Mouse (Mus musculus) forebrain, embryonic 10.5 days (tissue): ENCODE measurements at regions not wholly inside any gene's neighbourhood (a gene's known extent, or its start where the extent isn't known, plus 50 kb on each side); places are given as distances from the start of the nearest gene placed in this dataset.

Experiments used
- DNase-seq: peaks from one replicate; pipeline ENCODE4 v3.0.0-alpha.2; 2017; ENCODE audit warnings: low spot score; ENCODE audit errors: extremely low spot score
- H3K27ac ChIP-seq: fragments of 300-500 bp; sonication (generic); 2 replicates; pipeline ENCODE4 v1.5.1; 2016; ENCODE audit warnings: mild to moderate bottlenecking
- H3K27me3 ChIP-seq: fragments of 300-500 bp; sonication (generic); 2 replicates; pipeline ENCODE4 v1.6.1; 2016; ENCODE audit warnings: mild to moderate bottlenecking; ENCODE audit not compliant: poor library complexity, severe bottlenecking
- H3K36me3 ChIP-seq: fragments of 300-500 bp; sonication (generic); replicated peaks from 2 replicates; pipeline ENCODE4 v1.6.1; 2016; ENCODE audit warnings: mild to moderate bottlenecking, moderate library complexity
- H3K4me1 ChIP-seq: fragments of 300-500 bp; sonication (generic); 2 replicates; pipeline ENCODE4 v1.6.1; 2016
- H3K4me3 ChIP-seq: fragments of 300-500 bp; sonication (generic); 2 replicates; pipeline ENCODE4 v1.5.1; 2016; ENCODE audit warnings: mild to moderate bottlenecking, moderate library complexity
- H3K9me3 ChIP-seq: fragments of 300-500 bp; sonication (generic); 2 replicates; pipeline ENCODE4 v1.6.1; 2016; ENCODE audit warnings: mild to moderate bottlenecking, moderate library complexity
- WGBS: fragments of 180-500 bp; shearing (Covaris S2); methylation state at CpG from one replicate; pipeline ENCODE4 v1.1.7; 2016; 5-methylcytosine and 5-hydroxymethylcytosine counted together

GRCm38 (mm10) chr3:31444311-31444710 is 134.1 kb upstream of the Slc7a14 start:
- no peaks in the 10 kb centered on the region for H3K27me3 ChIP-seq
- no peak overlapping the region for H3K4me3 ChIP-seq
- no peaks in the 10 kb centered on the region for H3K36me3 ChIP-seq
- no peak for DNase-seq
- no peak overlapping the region for H3K27ac ChIP-seq
- 90% methylated on average over 7 of the region's 7 CpGs for WGBS
- H3K4me1 ChIP-seq = no peaks in the 10 kb centered on the region
- H3K9me3 ChIP-seq = peaks cover 5% of the 10 kb centered on the region; the same call in 1 of the 2 replicates

DNA sequence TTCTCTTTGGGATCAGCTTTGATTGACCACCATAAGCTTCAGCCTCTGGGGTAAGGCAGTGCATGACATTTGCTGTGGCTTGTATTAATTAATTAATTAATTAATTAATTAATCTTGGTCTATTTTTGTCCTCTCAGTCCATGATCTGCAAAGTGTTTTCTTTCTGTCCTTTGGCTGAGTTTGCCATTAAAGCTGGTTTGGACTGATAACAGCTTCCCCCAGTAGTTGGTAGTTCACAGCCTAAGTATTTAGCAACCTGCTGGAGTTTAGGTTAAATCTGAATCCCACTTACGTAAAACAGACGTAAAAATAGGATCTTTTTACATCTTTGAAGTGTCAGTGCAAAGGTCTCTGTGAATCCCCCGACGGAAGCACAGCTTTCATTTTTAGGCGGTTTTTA is 133.7 kb upstream of the Slc7a14 start:
- Histone ChIP-seq H3K36me3 (no peaks in the 10 kb centered on the region), H3K4me3 (no peak overlapping the region), H3K9me3 (peaks cover 5% of the 10 kb centered on the region; the same call in 1 of the 2 replicates), H3K27ac (no peak overlapping the region), H3K27me3 (no peaks in the 10 kb centered on the region), H3K4me1 (no peaks in the 10 kb centered on the region)
- WGBS = 91% methylated on average over 5 of the region's 5 CpGs
- DNase-seq = no peak

DNA sequence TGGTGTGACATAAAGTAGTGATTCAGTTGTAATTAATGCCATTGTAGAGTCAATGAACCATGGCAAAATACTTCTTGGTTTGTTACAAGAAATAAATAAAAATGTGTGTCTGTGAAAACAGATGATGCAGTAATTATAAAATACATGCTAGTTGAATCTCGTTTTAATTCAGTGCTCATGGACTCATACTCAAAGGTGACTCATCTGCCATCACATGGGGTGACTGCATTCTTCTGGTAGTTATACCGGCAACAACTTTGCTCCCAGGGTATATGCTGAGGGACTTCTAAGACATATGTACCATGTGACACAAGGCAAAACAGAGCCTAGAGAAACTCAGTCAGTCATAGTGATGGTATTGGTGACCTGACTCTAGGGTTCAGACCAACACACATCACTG is 130.1 kb upstream of the Slc7a14 start:
- no peaks in the 10 kb centered on the region for H3K9me3 ChIP-seq
- no peaks in the 10 kb centered on the region for H3K36me3 ChIP-seq
- no peak for DNase-seq
- H3K27me3 ChIP-seq = no peaks in the 10 kb centered on the region
- WGBS = 85% methylated on average over 2 of the region's 2 CpGs
- H3K4me3 ChIP-seq = no peak overlapping the region
- H3K27ac ChIP-seq = no peak overlapping the region
- H3K4me1 ChIP-seq = no peaks in the 10 kb centered on the region

DNA sequence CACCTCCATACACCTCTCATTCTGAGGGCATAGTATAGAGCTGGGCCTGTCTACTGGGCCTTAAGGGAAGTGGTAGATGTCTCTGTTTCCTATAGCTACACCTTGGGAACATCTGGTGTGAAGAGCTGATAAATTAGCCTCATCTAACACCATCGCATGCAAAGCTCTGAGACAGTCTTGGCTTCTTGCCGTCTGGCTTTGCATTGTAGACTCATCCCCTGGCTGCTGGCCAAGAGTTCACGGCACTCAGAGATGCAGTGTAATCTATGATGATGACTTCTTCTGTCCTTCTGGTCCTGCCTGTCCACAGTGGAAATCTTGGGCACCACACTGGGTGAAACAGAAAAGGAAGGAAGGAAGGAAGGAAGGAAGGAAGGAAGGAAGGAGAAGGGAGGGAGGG is 127.8 kb upstream of the Slc7a14 start:
- Histone ChIP-seq H3K9me3 (no peaks in the 10 kb centered on the region), H3K4me3 (no peak overlapping the region), H3K27ac (no peak overlapping the region), H3K4me1 (no peaks in the 10 kb centered on the region), H3K36me3 (no peaks in the 10 kb centered on the region), H3K27me3 (no peaks in the 10 kb centered on the region)
- no peak for DNase-seq
- 90% methylated on average over 3 of the region's 3 CpGs for WGBS

GRCm38 (mm10) chr3:31435204-31435963 is 125.2 kb upstream of the Slc7a14 start:
- no peaks in the 10 kb centered on the region for H3K27me3 ChIP-seq
- H3K4me1 ChIP-seq = no peaks in the 10 kb centered on the region
- H3K4me3 ChIP-seq = no peak overlapping the region
- WGBS = 75% methylated on average over 3 of the region's 3 CpGs
- DNase-seq = no peak
- no peak overlapping the region for H3K27ac ChIP-seq
- H3K36me3 ChIP-seq = no peaks in the 10 kb centered on the region
- no peaks in the 10 kb centered on the region for H3K9me3 ChIP-seq

DNA sequence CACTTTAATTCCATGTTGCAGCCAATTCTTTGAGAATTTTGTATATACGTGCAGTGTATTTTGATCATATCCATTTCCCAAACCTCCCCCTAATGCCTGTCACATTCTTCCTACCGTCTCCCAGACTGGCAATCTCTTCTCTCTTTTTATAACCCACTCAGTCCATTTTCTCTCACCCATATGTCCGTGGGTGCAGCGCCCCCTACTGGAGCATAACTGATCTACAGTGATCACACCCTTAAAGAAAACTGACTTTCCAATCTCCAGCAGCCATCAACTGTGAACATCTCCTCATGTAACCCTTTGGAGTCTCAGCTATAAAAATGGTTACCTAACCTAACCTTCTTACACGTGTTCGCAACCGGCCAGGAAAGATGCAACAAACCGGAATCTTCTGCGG is 123.0 kb upstream of the Slc7a14 start:
- no peak overlapping the region for H3K4me3 ChIP-seq
- DNase-seq = no peak
- WGBS = 88% methylated on average over 9 of the region's 9 CpGs
- no peaks in the 10 kb centered on the region for H3K4me1 ChIP-seq
- peaks cover 2% of the 10 kb centered on the region; the same call in 1 of the 2 replicates for H3K9me3 ChIP-seq
- no peak overlapping the region for H3K27ac ChIP-seq
- H3K27me3 ChIP-seq = no peaks in the 10 kb centered on the region
- H3K36me3 ChIP-seq = no peaks in the 10 kb centered on the region

DNA sequence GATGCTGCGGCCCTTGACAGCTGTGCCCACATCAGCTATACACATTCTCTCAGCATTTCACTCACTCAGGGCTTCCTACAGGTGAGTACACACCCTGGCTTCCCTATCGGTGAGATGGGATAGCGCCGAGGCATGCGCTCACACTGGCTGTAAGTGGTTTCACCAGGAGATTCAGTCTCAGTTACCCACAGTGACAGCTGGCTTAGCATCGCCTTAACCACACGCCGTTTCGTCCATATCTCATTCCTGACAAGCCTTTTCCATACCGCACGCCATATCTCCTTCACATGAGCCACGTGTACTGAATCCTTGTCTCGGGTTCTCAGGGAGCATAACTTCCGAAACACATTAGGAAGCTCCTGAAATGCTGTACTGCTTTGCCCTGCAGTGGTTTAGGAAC is 113.3 kb upstream of the Slc7a14 start:
- 93% methylated on average over 14 of the region's 14 CpGs for WGBS
- DNase-seq = no peak
- Histone ChIP-seq H3K9me3 (peaks cover 3% of the 10 kb centered on the region; the same call in 1 of the 2 replicates), H3K27ac (no peak overlapping the region), H3K27me3 (no peaks in the 10 kb centered on the region), H3K4me1 (no peaks in the 10 kb centered on the region), H3K36me3 (no peaks in the 10 kb centered on the region), H3K4me3 (no peak overlapping the region)

GRCm38 (mm10) chr3:31408802-31409201 is 98.6 kb upstream of the Slc7a14 start:
- H3K9me3 ChIP-seq = no peaks in the 10 kb centered on the region
- H3K36me3 ChIP-seq = no peaks in the 10 kb centered on the region
- no peak overlapping the region for H3K4me3 ChIP-seq
- H3K27me3 ChIP-seq = no peaks in the 10 kb centered on the region
- 84% methylated on average over 4 of the region's 4 CpGs for WGBS
- no peak for DNase-seq
- H3K27ac ChIP-seq = no peak overlapping the region
- H3K4me1 ChIP-seq = no peaks in the 10 kb centered on the region

GRCm38 (mm10) chr3:31405880-31406279 is 95.7 kb upstream of the Slc7a14 start:
- DNase-seq = no peak
- H3K27me3 ChIP-seq = no peaks in the 10 kb centered on the region
- H3K36me3 ChIP-seq = no peaks in the 10 kb centered on the region
- H3K27ac ChIP-seq = no peak overlapping the region
- WGBS = 21% methylated on average over 1 of the region's 1 CpGs
- H3K9me3 ChIP-seq = 0 out of 2 replicates have a peak, but pooled peaks cover under 1% of the 10 kb centered on the region
- H3K4me3 ChIP-seq = no peak overlapping the region
- no peaks in the 10 kb centered on the region for H3K4me1 ChIP-seq

- Histone ChIP-seq H3K27ac (no peak overlapping the region), H3K4me1 (no peaks in the 10 kb centered on the region), H3K36me3 (no peaks in the 10 kb centered on the region), H3K4me3 (no peak overlapping the region), H3K9me3 (peaks cover 11% of the 10 kb centered on the region; the same call in 1 of the 2 replicates), H3K27me3 (no peaks in the 10 kb centered on the region)
- WGBS = 85% methylated on average over 2 of the region's 2 CpGs
- no peak for DNase-seq
These were observed 89.0 kb upstream of the Slc7a14 start for GRCm38 (mm10) chr3:31399136-31399535.

DNA sequence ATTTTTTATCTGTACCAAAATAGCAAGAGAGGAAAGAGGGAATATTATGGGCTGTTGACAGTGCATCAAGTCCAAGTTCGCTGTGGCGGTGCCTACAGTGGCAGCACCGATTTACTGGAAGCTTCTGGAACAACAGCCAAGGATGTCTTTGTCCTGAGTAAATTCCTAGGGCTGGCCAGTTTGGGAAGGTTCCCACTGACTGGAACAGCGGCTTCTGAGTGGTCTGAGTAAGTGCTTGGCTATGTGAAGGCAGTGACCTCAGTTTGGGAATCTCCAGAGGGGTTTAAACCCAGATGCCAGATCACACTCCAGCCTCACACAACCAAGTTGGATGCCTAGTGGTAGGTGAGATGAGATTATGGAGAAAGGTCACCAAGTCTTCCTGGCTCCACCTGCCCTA is 84.4 kb upstream of the Slc7a14 start:
- H3K36me3 ChIP-seq = no peaks in the 10 kb centered on the region
- H3K4me1 ChIP-seq = no peaks in the 10 kb centered on the region
- no peaks in the 10 kb centered on the region for H3K9me3 ChIP-seq
- H3K4me3 ChIP-seq = no peak overlapping the region
- DNase-seq = no peak
- 92% methylated on average over 4 of the region's 4 CpGs for WGBS
- H3K27me3 ChIP-seq = no peaks in the 10 kb centered on the region
- no peak overlapping the region for H3K27ac ChIP-seq

- DNase-seq = no peak
- 76% methylated on average over 2 of the region's 2 CpGs for WGBS
- no peaks in the 10 kb centered on the region for H3K36me3 ChIP-seq
- no peaks in the 10 kb centered on the region for H3K4me1 ChIP-seq
- H3K4me3 ChIP-seq = no peak overlapping the region
- H3K27me3 ChIP-seq = no peaks in the 10 kb centered on the region
- no peak overlapping the region for H3K27ac ChIP-seq
- H3K9me3 ChIP-seq = no peaks in the 10 kb centered on the region
These were observed 79.8 kb upstream of the Slc7a14 start for GRCm38 (mm10) chr3:31389955-31390354.

DNA sequence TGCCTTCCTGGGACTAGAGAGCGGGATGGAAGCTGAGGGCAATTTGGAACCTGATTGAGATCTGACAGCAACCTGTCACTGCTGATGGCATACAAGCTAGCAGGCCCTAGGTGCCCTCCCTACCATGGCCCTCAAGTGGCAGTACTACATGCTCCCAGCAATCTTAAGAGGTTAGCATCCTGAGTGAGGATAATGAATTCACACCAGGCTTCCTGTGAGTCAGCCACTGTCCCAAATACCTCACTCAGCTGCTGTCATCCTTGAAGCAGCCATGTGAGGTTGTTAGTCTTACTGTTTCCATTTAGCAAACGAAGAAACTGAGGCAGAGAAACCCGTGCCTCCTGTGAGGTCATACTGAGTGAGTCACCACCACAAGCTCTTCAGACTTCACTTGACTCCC is 65.5 kb upstream of the Slc7a14 start:
- no peak for DNase-seq
- Histone ChIP-seq H3K27ac (no peak overlapping the region), H3K36me3 (no peaks in the 10 kb centered on the region), H3K9me3 (no peaks in the 10 kb centered on the region), H3K4me3 (no peak overlapping the region), H3K27me3 (no peaks in the 10 kb centered on the region), H3K4me1 (no peaks in the 10 kb centered on the region)
- WGBS = 80% methylated on average over 3 of the region's 3 CpGs

GRCm38 (mm10) chr3:31374061-31374460 is 63.9 kb upstream of the Slc7a14 start:
- no peak for DNase-seq
- no peaks in the 10 kb centered on the region for H3K36me3 ChIP-seq
- H3K27ac ChIP-seq = no peak overlapping the region
- H3K9me3 ChIP-seq = no peaks in the 10 kb centered on the region
- no peak overlapping the region for H3K4me3 ChIP-seq
- H3K27me3 ChIP-seq = no peaks in the 10 kb centered on the region
- no peaks in the 10 kb centered on the region for H3K4me1 ChIP-seq
